Mouse (Mus musculus): ENCODE results near the gene Kcnk3. TPM values are rescaled to one million over a fixed set of nuclear protein-coding genes. Genes with fewer than 3 reads are reported as not detected.
A peak's percentile ranks its signal among the peaks of the same experiment; 100 is the strongest.

The Kcnk3 gene
- polyA plus RNA-seq, 1 experiment = not detected

GRCm38 (mm10) chr5:30660278-30660677 is 72.3 kb downstream of the Kcnk3 start:
- H3ac ChIP-seq (ENCODE audit: control insufficient read depth, insufficient read length, low read depth) = no peak overlapping the region
- no peaks in the 10 kb centered on the region for H3K79me3 ChIP-seq (ENCODE audit: low read depth)
- H3K27me3 ChIP-seq (ENCODE audit: control insufficient read depth, insufficient read depth, insufficient read length) = no peaks in the 10 kb centered on the region
- H3K79me2 ChIP-seq (ENCODE audit: control insufficient read depth, insufficient read depth) = no peaks in the 10 kb centered on the region
- no peaks in the 10 kb centered on the region for H3K36me3 ChIP-seq (ENCODE audit: control insufficient read depth, insufficient read depth)
- no peak overlapping the region for H3K4me3 ChIP-seq (ENCODE audit: insufficient read depth, poor library complexity, severe bottlenecking)
- TF ChIP-seq USF1 (IDR thresholded peaks at IDR 0.05; ENCODE audit: low read depth) (no peak), CEBPB (IDR thresholded peaks at IDR 0.05; ENCODE audit: low read depth) (no peak), MYOD1 (IDR thresholded peaks at IDR 0.05; ENCODE audit: control insufficient read depth, insufficient read length, low read depth) (no peak), FOSL1 (IDR thresholded peaks at IDR 0.05; ENCODE audit: insufficient read depth, low read length, poor library complexity, severe bottlenecking) (no peak), CTCF (IDR thresholded peaks at IDR 0.05; ENCODE audit: control insufficient read depth, insufficient read depth, insufficient read length) (no peak), MAX (IDR thresholded peaks at IDR 0.05) (no peak), MYOG (IDR thresholded peaks at IDR 0.05; ENCODE audit: control insufficient read depth, extremely low read depth, insufficient read length) (no peak)

GRCm38 (mm10) chr5:30660813-30661212 is 72.8 kb downstream of the Kcnk3 start:
- H3K79me2 ChIP-seq (ENCODE audit: control insufficient read depth, insufficient read depth) = no peaks in the 10 kb centered on the region
- TF ChIP-seq USF1 (IDR thresholded peaks at IDR 0.05; ENCODE audit: low read depth) (no peak), MYOD1 (IDR thresholded peaks at IDR 0.05; ENCODE audit: control insufficient read depth, insufficient read length, low read depth) (no peak), MYOG (IDR thresholded peaks at IDR 0.05; ENCODE audit: control insufficient read depth, extremely low read depth, insufficient read length) (no peak), CTCF (IDR thresholded peaks at IDR 0.05; ENCODE audit: control insufficient read depth, insufficient read depth, insufficient read length) (no peak), FOSL1 (IDR thresholded peaks at IDR 0.05; ENCODE audit: insufficient read depth, low read length, poor library complexity, severe bottlenecking) (no peak), CEBPB (IDR thresholded peaks at IDR 0.05; ENCODE audit: low read depth) (no peak), MAX (IDR thresholded peaks at IDR 0.05) (no peak)
- H3K4me3 ChIP-seq (ENCODE audit: insufficient read depth, poor library complexity, severe bottlenecking) = no peak overlapping the region
- H3K27me3 ChIP-seq (ENCODE audit: control insufficient read depth, insufficient read depth, insufficient read length) = no peaks in the 10 kb centered on the region
- H3ac ChIP-seq (ENCODE audit: control insufficient read depth, insufficient read length, low read depth) = no peak overlapping the region
- no peaks in the 10 kb centered on the region for H3K36me3 ChIP-seq (ENCODE audit: control insufficient read depth, insufficient read depth)
- no peaks in the 10 kb centered on the region for H3K79me3 ChIP-seq (ENCODE audit: low read depth)

GRCm38 (mm10) chr5:30665360-30665759 is 77.4 kb downstream of the Kcnk3 start:
- TF ChIP-seq CTCF (IDR thresholded peaks at IDR 0.05; ENCODE audit: control insufficient read depth, insufficient read depth, insufficient read length) (no peak), MYOD1 (IDR thresholded peaks at IDR 0.05; ENCODE audit: control insufficient read depth, insufficient read length, low read depth) (no peak), USF1 (IDR thresholded peaks at IDR 0.05; ENCODE audit: low read depth) (no peak), CEBPB (IDR thresholded peaks at IDR 0.05; ENCODE audit: low read depth) (no peak), MYOG (IDR thresholded peaks at IDR 0.05; ENCODE audit: control insufficient read depth, extremely low read depth, insufficient read length) (no peak), FOSL1 (IDR thresholded peaks at IDR 0.05; ENCODE audit: insufficient read depth, low read length, poor library complexity, severe bottlenecking) (no peak), MAX (IDR thresholded peaks at IDR 0.05) (no peak)
- H3K79me3 ChIP-seq (ENCODE audit: low read depth) = peaks cover 33% of the 10 kb centered on the region
- H3K27me3 ChIP-seq (ENCODE audit: control insufficient read depth, insufficient read depth, insufficient read length) = no peaks in the 10 kb centered on the region

GRCm38 (mm10) chr5:30665968-30666367 is 78.0 kb downstream of the Kcnk3 start:
- H3K36me3 ChIP-seq (ENCODE audit: control insufficient read depth, insufficient read depth) = peaks cover 28% of the 10 kb centered on the region
- H3K4me3 ChIP-seq (ENCODE audit: insufficient read depth, poor library complexity, severe bottlenecking) = peak overlapping the region; percentile 7
- no peak overlapping the region for H3ac ChIP-seq (ENCODE audit: control insufficient read depth, insufficient read length, low read depth)
- TF ChIP-seq MYOG (IDR thresholded peaks at IDR 0.05; ENCODE audit: control insufficient read depth, extremely low read depth, insufficient read length) (no peak), MYOD1 (IDR thresholded peaks at IDR 0.05; ENCODE audit: control insufficient read depth, insufficient read length, low read depth) (no peak), FOSL1 (IDR thresholded peaks at IDR 0.05; ENCODE audit: insufficient read depth, low read length, poor library complexity, severe bottlenecking) (no peak), MAX (IDR thresholded peaks at IDR 0.05) (no peak), USF1 (IDR thresholded peaks at IDR 0.05; ENCODE audit: low read depth) (no peak), CTCF (IDR thresholded peaks at IDR 0.05; ENCODE audit: control insufficient read depth, insufficient read depth, insufficient read length) (no peak), CEBPB (IDR thresholded peaks at IDR 0.05; ENCODE audit: low read depth) (no peak)
- H3K27me3 ChIP-seq (ENCODE audit: control insufficient read depth, insufficient read depth, insufficient read length) = no peaks in the 10 kb centered on the region
- H3K79me3 ChIP-seq (ENCODE audit: low read depth) = peaks cover 36% of the 10 kb centered on the region
- peaks cover 43% of the 10 kb centered on the region for H3K79me2 ChIP-seq (ENCODE audit: control insufficient read depth, insufficient read depth)

More at GRCm38 (mm10) chr5:30665360-30665759, 77.4 kb downstream of the Kcnk3 start:
- H3ac ChIP-seq (ENCODE audit: control insufficient read depth, insufficient read length, low read depth) = no peak overlapping the region
- no peak overlapping the region for H3K4me3 ChIP-seq (ENCODE audit: insufficient read depth, poor library complexity, severe bottlenecking)
- H3K79me2 ChIP-seq (ENCODE audit: control insufficient read depth, insufficient read depth) = peaks cover 37% of the 10 kb centered on the region
- H3K36me3 ChIP-seq (ENCODE audit: control insufficient read depth, insufficient read depth) = peaks cover 22% of the 10 kb centered on the region

- Histone ChIP-seq H3K79me3 (ENCODE audit: low read depth) (peaks cover 38% of the 10 kb centered on the region), H3K4me3 (ENCODE audit: insufficient read depth, poor library complexity, severe bottlenecking) (peak within 1 kb of the TSS; percentile 78), H3ac (ENCODE audit: control insufficient read depth, insufficient read length, low read depth) (peak within 1 kb of the TSS; percentile 100), H3K27me3 (ENCODE audit: control insufficient read depth, insufficient read depth, insufficient read length) (no peaks in the 10 kb centered on the region), H3K79me2 (ENCODE audit: control insufficient read depth, insufficient read depth) (peaks cover 49% of the 10 kb centered on the region), H3K36me3 (ENCODE audit: control insufficient read depth, insufficient read depth) (peaks cover 34% of the 10 kb centered on the region)
- no peak for TF ChIP-seq CTCF (IDR thresholded peaks at IDR 0.05; ENCODE audit: control insufficient read depth, insufficient read depth, insufficient read length)
- no peak for TF ChIP-seq MAX (IDR thresholded peaks at IDR 0.05)
- TF ChIP-seq FOSL1 (IDR thresholded peaks at IDR 0.05; ENCODE audit: insufficient read depth, low read length, poor library complexity, severe bottlenecking) = no peak
- no peak for TF ChIP-seq MYOD1 (IDR thresholded peaks at IDR 0.05; ENCODE audit: control insufficient read depth, insufficient read length, low read depth)
- TF ChIP-seq MYOG (IDR thresholded peaks at IDR 0.05; ENCODE audit: control insufficient read depth, extremely low read depth, insufficient read length) = no peak
- TF ChIP-seq USF1 (IDR thresholded peaks at IDR 0.05; ENCODE audit: low read depth) = no peak
- TF ChIP-seq CEBPB (IDR thresholded peaks at IDR 0.05; ENCODE audit: low read depth) = no peak
These were observed 78.6 kb downstream of the Kcnk3 start, which contains the start of gene Cenpa for GRCm38 (mm10) chr5:30666391-30667195. Gene Cenpa, plus strand, starts transcription at chr5:30666777.
